Mouse (Mus musculus): Measurements from ENCODE around the gene Retnla.

Retnla gene

GRCm38 (mm10) chr16:48842266-48842665 is at the start of gene Retnla:
Retnla (plus strand) TSS chr16:48842551.
- DNase-seq (ENCODE audit: low read depth), result no peak

GRCm38 (mm10) chr16:48798285-48798684 is 44.1 kb upstream of the Retnla start:
- DNase-seq (ENCODE audit: low read depth), result no peak

- peak; percentile 46 for DNase-seq (ENCODE audit: low read depth)
These were observed 42.9 kb upstream of the Retnla start for GRCm38 (mm10) chr16:48799470-48799869.

- DNase-seq (ENCODE audit: low read depth), result peak; percentile 52
These were observed 41.4 kb upstream of the Retnla start for GRCm38 (mm10) chr16:48800906-48801305.

GRCm38 (mm10) chr16:48805412-48805811 is 36.9 kb upstream of the Retnla start:
- DNase-seq (ENCODE audit: low read depth), result no peak

GRCm38 (mm10) chr16:48806521-48806920 is 35.8 kb upstream of the Retnla start:
- DNase-seq (ENCODE audit: low read depth), result peak; percentile 51

GRCm38 (mm10) chr16:48809374-48809773 is 33.0 kb upstream of the Retnla start:
- DNase-seq (ENCODE audit: low read depth), result peak; percentile 55

GRCm38 (mm10) chr16:48811881-48812436 is 30.4 kb upstream of the Retnla start:
- DNase-seq (ENCODE audit: low read depth), result peak; percentile 41

GRCm38 (mm10) chr16:48816695-48817094 is 25.7 kb upstream of the Retnla start, which contains the start of gene Retnlb:
Retnlb (plus strand) TSS chr16:48816856.
- DNase-seq (ENCODE audit: low read depth), result no peak

GRCm38 (mm10) chr16:48818524-48818923 is 23.8 kb upstream of the Retnla start:
- peak; percentile 90 for DNase-seq (ENCODE audit: low read depth)

- no peak for DNase-seq (ENCODE audit: low read depth)
These were observed 15.9 kb upstream of the Retnla start for GRCm38 (mm10) chr16:48826474-48826873.

- DNase-seq (ENCODE audit: low read depth), result no peak
These were observed 14.7 kb upstream of the Retnla start for GRCm38 (mm10) chr16:48827625-48828024.

GRCm38 (mm10) chr16:48829060-48829459 is 13.3 kb upstream of the Retnla start:
- peak; percentile 88 for DNase-seq (ENCODE audit: low read depth)

GRCm38 (mm10) chr16:48832055-48832454 is 10.3 kb upstream of the Retnla start:
- DNase-seq (ENCODE audit: low read depth), result no peak

- peak; percentile 90 for DNase-seq (ENCODE audit: low read depth)
These were observed 8.7 kb upstream of the Retnla start for GRCm38 (mm10) chr16:48833626-48834025.

GRCm38 (mm10) chr16:48843671-48844386 is 1.5 kb downstream of the Retnla start:
- peak; percentile 36 for DNase-seq (ENCODE audit: low read depth)

GRCm38 (mm10) chr16:48865004-48865403 is 22.7 kb downstream of the Retnla start:
- peak; percentile 92 for DNase-seq (ENCODE audit: low read depth)

- DNase-seq (ENCODE audit: low read depth), result no peak
These were observed 25.3 kb downstream of the Retnla start for GRCm38 (mm10) chr16:48867690-48868089.

GRCm38 (mm10) chr16:48868663-48869062 is 26.3 kb downstream of the Retnla start:
- DNase-seq (ENCODE audit: low read depth), result peak; percentile 67

GRCm38 (mm10) chr16:48869671-48870070 is 27.3 kb downstream of the Retnla start:
- DNase-seq (ENCODE audit: low read depth), result no peak

GRCm38 (mm10) chr16:48871754-48872153 is 29.4 kb downstream of the Retnla start:
- peak; percentile 34 for DNase-seq (ENCODE audit: low read depth)

- no peak for DNase-seq (ENCODE audit: low read depth)
These were observed 30.0 kb downstream of the Retnla start, which contains the start of gene Retnlg for GRCm38 (mm10) chr16:48872321-48872720. Retnlg (plus strand) TSS chr16:48872621.

GRCm38 (mm10) chr16:48890733-48891132 is 48.4 kb downstream of the Retnla start:
- no peak for DNase-seq (ENCODE audit: low read depth)

All from 416B (cell line).